Mouse (Mus musculus): ENCODE data around the gene Sema3f.
A peak's percentile ranks its signal among the peaks of the same experiment; 100 is the strongest.

DNA sequence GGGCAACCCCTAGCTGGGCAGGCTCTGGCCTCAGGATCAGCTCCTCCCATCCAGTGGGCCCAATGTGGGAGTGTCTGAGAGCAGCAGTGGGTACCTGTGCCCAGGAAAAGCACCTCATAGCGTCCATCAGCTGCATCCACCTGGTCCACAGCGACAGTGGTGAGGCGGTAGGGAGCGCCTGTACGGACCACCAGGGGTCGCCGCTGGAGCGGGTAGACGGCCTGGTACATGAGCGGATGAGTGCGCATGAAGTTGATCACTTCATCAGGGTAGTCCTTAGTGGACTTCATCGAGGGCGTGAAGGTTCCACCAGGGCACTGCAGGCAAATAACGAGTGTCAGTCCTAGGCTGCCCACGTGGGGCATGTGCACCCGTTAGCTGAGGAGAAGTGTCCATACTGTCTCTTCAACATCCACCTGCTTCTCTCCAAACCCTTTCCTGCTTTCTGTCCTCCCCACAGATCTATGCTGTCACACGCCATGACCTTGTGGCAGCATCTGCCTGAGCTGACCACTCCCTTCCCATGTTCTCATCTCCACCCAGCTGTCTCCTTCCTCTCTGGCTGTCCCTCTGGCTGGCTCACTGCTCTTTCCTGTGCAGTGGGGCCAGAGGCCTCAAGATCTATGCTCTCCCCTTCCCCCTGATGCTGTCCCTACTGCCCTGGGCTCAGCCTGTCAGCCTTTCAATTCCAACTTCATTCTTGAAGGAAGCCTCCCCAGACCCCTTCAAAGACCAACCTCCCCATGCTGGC, 24.9 kb downstream of the Sema3f start:
- TF ChIP-seq CTCF (IDR thresholded peaks at IDR 0.05; ENCODE audit: borderline replicate concordance, insufficient read depth, low read length), result peak; percentile 87
- TF ChIP-seq POLR2A (IDR thresholded peaks at IDR 0.05; ENCODE audit: low read depth, low read length), result no peak
